Mouse (Mus musculus): ENCODE data around the gene Anks3. TPM values are rescaled to one million over a fixed set of nuclear protein-coding genes. Genes with fewer than 3 reads are reported as not detected.
A peak's percentile ranks its signal among the peaks of the same experiment; 100 is the strongest.

The Anks3 gene
- polyA plus RNA-seq, 1 experiment, result 1.9 TPM

DNA sequence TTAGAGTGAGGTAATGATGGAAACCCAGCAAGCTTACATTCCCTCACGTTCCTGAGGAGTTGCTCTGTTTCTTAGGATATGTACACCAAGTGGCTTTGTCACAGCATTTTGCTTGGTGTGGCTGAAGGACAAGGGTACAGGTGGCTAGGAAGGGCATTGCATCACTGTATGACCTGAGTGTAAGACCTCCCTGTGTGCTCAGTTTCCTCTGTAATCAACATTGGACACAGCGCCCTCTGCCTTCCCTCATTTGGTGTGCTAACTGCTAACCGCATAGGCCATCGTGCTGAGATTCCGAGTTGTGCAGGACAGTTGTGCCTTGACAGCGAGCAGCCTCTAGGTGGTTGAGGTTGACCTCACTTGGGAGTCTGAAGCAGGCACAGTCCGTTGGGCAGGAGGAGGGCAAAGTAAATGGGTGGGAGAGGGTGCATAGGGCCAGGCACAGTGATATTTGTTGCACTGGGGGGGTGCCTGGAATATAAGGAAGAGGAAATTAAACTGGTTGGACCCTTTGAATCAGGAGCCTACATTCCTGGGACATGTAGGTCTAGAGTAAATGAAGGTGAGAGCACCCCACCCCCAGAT lies 66.8 kb downstream of the Anks3 start:
- Histone ChIP-seq H3K9me3 (ENCODE audit: control insufficient read depth, low read length) (no peaks in the 10 kb centered on the region), H3K4me1 (ENCODE audit: control insufficient read depth) (peaks cover 35% of the 10 kb centered on the region), H3K36me3 (ENCODE audit: control insufficient read depth) (peaks cover 4% of the 10 kb centered on the region), H3K27me3 (ENCODE audit: control insufficient read depth) (no peaks in the 10 kb centered on the region), H3K4me3 (replicated peaks) (no peak overlapping the region)
- TF ChIP-seq GATA1 (IDR thresholded peaks at IDR 0.05; ENCODE audit: low read length) (no peak), TAL1 (IDR thresholded peaks at IDR 0.05; ENCODE audit: low read length) (no peak)

DNA sequence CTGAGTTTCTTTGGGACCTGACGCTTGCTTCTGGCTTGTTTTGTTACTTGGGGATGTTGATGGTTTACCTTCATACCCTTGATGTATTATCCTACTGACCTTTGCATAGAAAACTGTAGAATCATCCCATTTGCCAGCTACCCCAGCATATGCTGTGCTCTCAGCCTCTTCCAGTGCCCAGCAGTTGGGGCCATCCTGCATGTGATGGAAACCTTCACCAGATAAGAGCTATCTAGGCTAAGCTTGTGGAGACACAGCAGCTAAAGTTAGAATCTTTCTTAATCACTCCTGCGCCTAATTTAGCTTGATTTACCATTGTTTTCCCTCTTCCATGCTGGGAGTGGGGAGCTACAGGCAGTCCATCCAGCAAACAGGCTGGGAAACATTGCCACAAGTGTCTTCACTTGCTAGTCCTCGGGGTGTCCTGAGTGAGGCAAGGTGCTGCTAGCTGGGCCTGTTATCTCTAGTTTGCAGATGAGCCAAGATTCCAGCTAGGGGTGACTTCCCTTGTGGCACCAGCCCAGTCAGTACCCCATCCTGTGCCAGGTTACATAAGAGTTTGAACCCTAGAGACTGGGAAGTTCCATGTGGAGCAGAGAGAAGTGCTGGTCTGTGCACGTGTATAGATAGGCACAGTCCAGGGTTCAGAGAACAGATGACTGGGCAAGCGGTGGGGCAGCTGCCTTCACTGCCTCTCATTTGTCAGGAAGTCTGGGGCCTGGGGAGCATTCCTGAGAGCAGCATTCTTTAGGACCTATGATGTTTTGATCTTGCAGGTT lies 67.6 kb downstream of the Anks3 start:
- H3K4me3 ChIP-seq (replicated peaks), result no peak overlapping the region
- TF ChIP-seq GATA1 (IDR thresholded peaks at IDR 0.05; ENCODE audit: low read length) (no peak), TAL1 (IDR thresholded peaks at IDR 0.05; ENCODE audit: low read length) (peak; percentile 30; the same call in 1 of the 3 replicates)
- no peaks in the 10 kb centered on the region for H3K9me3 ChIP-seq (ENCODE audit: control insufficient read depth, low read length)
- peaks cover 4% of the 10 kb centered on the region for H3K36me3 ChIP-seq (ENCODE audit: control insufficient read depth)
- peaks cover 35% of the 10 kb centered on the region for H3K4me1 ChIP-seq (ENCODE audit: control insufficient read depth)
- no peaks in the 10 kb centered on the region for H3K27me3 ChIP-seq (ENCODE audit: control insufficient read depth)

GRCm38 (mm10) chr16:4894201-4894908 lies 69.7 kb downstream of the Anks3 start:
- no peaks in the 10 kb centered on the region for H3K27me3 ChIP-seq (ENCODE audit: control insufficient read depth)
- H3K4me1 ChIP-seq (ENCODE audit: control insufficient read depth), result peaks cover 38% of the 10 kb centered on the region
- H3K4me3 ChIP-seq (replicated peaks), result no peak overlapping the region
- peaks cover 8% of the 10 kb centered on the region for H3K36me3 ChIP-seq (ENCODE audit: control insufficient read depth)
- H3K9me3 ChIP-seq (ENCODE audit: control insufficient read depth, low read length), result no peaks in the 10 kb centered on the region
- TF ChIP-seq TAL1 (IDR thresholded peaks at IDR 0.05; ENCODE audit: low read length) (no peak), GATA1 (IDR thresholded peaks at IDR 0.05; ENCODE audit: low read length) (no peak)

DNA sequence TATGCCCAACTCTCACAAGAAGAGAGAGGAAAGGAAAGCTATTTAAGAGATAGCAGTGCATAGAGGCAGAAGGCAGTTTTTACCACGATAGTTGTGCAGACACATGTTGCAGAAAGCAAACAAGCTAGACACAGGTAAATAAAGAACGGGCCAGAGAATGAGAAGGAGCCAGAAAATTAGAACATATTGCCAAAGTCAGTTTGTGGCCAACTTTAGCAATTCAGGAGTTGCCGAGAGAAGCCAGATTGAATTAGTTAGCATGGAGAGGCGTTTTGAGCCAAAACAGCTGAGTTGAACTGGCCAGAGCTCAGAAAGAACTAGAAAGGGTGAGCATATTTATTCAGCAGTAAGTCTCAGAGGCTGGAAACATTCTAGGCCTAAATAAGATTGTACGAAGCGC lies 71.8 kb downstream of the Anks3 start:
- Histone ChIP-seq H3K4me1 (ENCODE audit: control insufficient read depth) (peaks cover 36% of the 10 kb centered on the region), H3K4me3 (replicated peaks) (no peak overlapping the region), H3K36me3 (ENCODE audit: control insufficient read depth) (peaks cover 8% of the 10 kb centered on the region), H3K9me3 (ENCODE audit: control insufficient read depth, low read length) (no peaks in the 10 kb centered on the region), H3K27me3 (ENCODE audit: control insufficient read depth) (no peaks in the 10 kb centered on the region)
- no peak for TF ChIP-seq TAL1 (IDR thresholded peaks at IDR 0.05; ENCODE audit: low read length)
- no peak for TF ChIP-seq GATA1 (IDR thresholded peaks at IDR 0.05; ENCODE audit: low read length)

Other genes with a start within 250 kb of the Anks3 start
- gene Nmral1, start 244.8 kb downstream of the Anks3 start, polyA plus RNA-seq (2012), result 1.9 and 4.0 TPM in 2 replicates
- 0.34 and 1.3 TPM in 2 replicates for gene Hmox2, start 237.8 kb downstream of the Anks3 start, polyA plus RNA-seq (2012)
- 0.93 and 0.95 TPM in 2 replicates for gene Cdip1, start 173.9 kb downstream of the Anks3 start, polyA plus RNA-seq (2012)
- gene 4930562C15Rik, start 128.8 kb downstream of the Anks3 start, polyA plus RNA-seq (2012), result not detected in 2 replicates
- gene Ubald1, start 83.9 kb downstream of the Anks3 start, polyA plus RNA-seq (2012), result 16.2 and 18.6 TPM in 2 replicates
- gene Mgrn1, start 78.0 kb downstream of the Anks3 start, polyA plus RNA-seq (2012), result 0.29 and 0.43 TPM in 2 replicates
- gene Nudt16l1, start 25.4 kb downstream of the Anks3 start, polyA plus RNA-seq (2012), result 0.69 and 1.1 TPM in 2 replicates
- gene Sept12, start 33.6 kb upstream of the Anks3 start, polyA plus RNA-seq (2012), result not detected in 2 replicates
- gene Smim22, start 43.1 kb upstream of the Anks3 start, polyA plus RNA-seq (2012), result not detected in 2 replicates
- gene Rogdi, start 49.3 kb upstream of the Anks3 start, polyA plus RNA-seq (2012), result 1.0 and 1.6 TPM in 2 replicates
- gene Glyr1, start 85.7 kb upstream of the Anks3 start, polyA plus RNA-seq (2012), result 0.42 and 0.50 TPM in 2 replicates
- gene Ubn1, start 85.9 kb upstream of the Anks3 start, polyA plus RNA-seq (2012), result 1.9 and 2.3 TPM in 2 replicates
- 0.01 TPM in 1 of 2 replicates, not detected in the other for gene Ppl, start 168.2 kb upstream of the Anks3 start, polyA plus RNA-seq (2012)
- not detected in 2 replicates for gene Sec14l5, start 182.9 kb upstream of the Anks3 start, polyA plus RNA-seq (2012)
- gene Nagpa, start 239.8 kb upstream of the Anks3 start, polyA plus RNA-seq (2012), result 0.86 and 0.92 TPM in 2 replicates

Data from erythroblast, embryonic 14.5 days (primary cell).